Mouse (Mus musculus) adrenal gland, postnatal 25 days (tissue): ENCODE results near the gene Specc1. TPM values are rescaled to one million over a fixed set of nuclear protein-coding genes. Genes with fewer than 3 reads are reported as not detected.
A peak's percentile ranks its signal among the peaks of the same experiment; 100 is the strongest.

Source experiments
- DNase-seq: peaks from one replicate; pipeline ENCODE4 v3.0.0; 2021; ENCODE audit warnings: mixed read lengths
- total RNA-seq: library from RNA; stranded (reverse); gene quantifications from 2 replicates; pipeline ENCODE4 v1.2.3, GENCODE M21; 2021

Gene Specc1
- total RNA-seq, 1 experiment from 2014 or later = 9.7 TPM

- no peak for DNase-seq
Observed at GRCm38 (mm10) chr11:62177395-62178113, 221.0 kb downstream of the Specc1 start.

- no peak for DNase-seq
Observed at GRCm38 (mm10) chr11:62180791-62181190, 224.2 kb downstream of the Specc1 start.

- no peak for DNase-seq
Observed at GRCm38 (mm10) chr11:62184900-62185299, 228.3 kb downstream of the Specc1 start.

- no peak for DNase-seq
Observed at GRCm38 (mm10) chr11:62187074-62187473, 230.5 kb downstream of the Specc1 start.

- DNase-seq = no peak
Observed at GRCm38 (mm10) chr11:62192050-62192449, 235.5 kb downstream of the Specc1 start.

- DNase-seq = no peak
Observed at GRCm38 (mm10) chr11:62193116-62193515, 236.6 kb downstream of the Specc1 start.

- no peak for DNase-seq
Observed at GRCm38 (mm10) chr11:62194217-62194616, 237.7 kb downstream of the Specc1 start.

GRCm38 (mm10) chr11:62200901-62201512, 244.4 kb downstream of the Specc1 start:
- no peak for DNase-seq

- DNase-seq = no peak
Observed at GRCm38 (mm10) chr11:62202645-62203044, 246.1 kb downstream of the Specc1 start.

GRCm38 (mm10) chr11:62209111-62209510, 252.5 kb downstream of the Specc1 start:
- DNase-seq = no peak

GRCm38 (mm10) chr11:62209891-62210290, 253.3 kb downstream of the Specc1 start:
- DNase-seq = no peak

- no peak for DNase-seq
Observed at GRCm38 (mm10) chr11:62213384-62213989, 256.9 kb downstream of the Specc1 start.

GRCm38 (mm10) chr11:62215107-62215506, 258.5 kb downstream of the Specc1 start:
- DNase-seq = no peak

GRCm38 (mm10) chr11:62217751-62218150, 261.2 kb downstream of the Specc1 start:
- DNase-seq = no peak

- no peak for DNase-seq
Observed at GRCm38 (mm10) chr11:62220756-62221510, 264.4 kb downstream of the Specc1 start.

- no peak for DNase-seq
Observed at GRCm38 (mm10) chr11:62223416-62223815, 266.9 kb downstream of the Specc1 start.

GRCm38 (mm10) chr11:62223962-62224361, 267.4 kb downstream of the Specc1 start:
- peak; percentile 30 for DNase-seq

GRCm38 (mm10) chr11:62224797-62225196, 268.2 kb downstream of the Specc1 start:
- DNase-seq = no peak

GRCm38 (mm10) chr11:62240631-62241261, 284.2 kb downstream of the Specc1 start:
- DNase-seq = no peak

GRCm38 (mm10) chr11:62243871-62244270, 287.3 kb downstream of the Specc1 start:
- DNase-seq = no peak

GRCm38 (mm10) chr11:62244471-62244870, 287.9 kb downstream of the Specc1 start:
- no peak for DNase-seq

GRCm38 (mm10) chr11:62247759-62248400, 291.3 kb downstream of the Specc1 start:
- DNase-seq = no peak
